Mouse (Mus musculus): Measurements from ENCODE around the gene Fam120c.
"Not testable (repeated sequence)": the region's sequence is repeated elsewhere in the genome, so short reads cannot be mapped to it uniquely, and the experiment has no call there.

Fam120c gene

DNA sequence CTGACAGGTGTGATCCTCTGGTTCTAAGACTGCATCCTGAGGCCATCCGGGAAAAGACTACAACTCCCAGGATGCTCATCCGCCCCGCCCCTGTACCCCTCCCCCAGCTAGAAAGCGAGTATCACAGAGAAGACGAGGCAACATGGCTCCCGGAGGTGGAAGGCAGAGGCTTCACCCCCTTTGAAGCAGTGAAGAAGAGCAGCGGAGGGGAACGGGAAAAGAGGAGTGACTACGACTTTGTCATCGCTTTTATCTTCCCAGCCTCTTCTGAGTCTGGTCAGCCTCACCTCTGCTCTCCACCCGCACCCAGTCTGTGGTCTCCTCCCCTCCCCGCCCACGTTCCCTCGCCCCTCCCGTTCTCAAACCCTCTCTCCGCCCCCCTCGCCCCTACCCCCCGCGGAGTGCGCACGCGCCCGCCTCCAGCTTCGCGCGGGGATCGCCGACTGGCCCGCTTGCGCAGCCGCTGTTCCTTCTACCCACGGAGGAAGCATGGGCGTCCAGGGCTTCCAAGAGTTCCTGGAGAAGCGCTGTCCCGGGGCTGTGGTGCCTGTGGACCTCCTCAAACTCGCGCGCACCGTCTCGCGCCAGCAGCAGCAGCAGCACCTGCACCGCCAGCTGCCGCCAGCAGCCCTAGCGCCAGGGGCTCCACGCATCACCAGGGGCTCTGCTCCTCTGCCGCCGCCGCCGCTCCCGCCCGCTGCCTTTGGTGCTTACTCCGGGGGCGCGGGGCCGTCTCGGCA, at the start of gene Fam120c:
Fam120c (plus strand) TSS at position 415 of the 740 bp plus-strand sequence.
- DNase-seq (ENCODE audit: low read depth, low spot score) = peak; percentile 66

DNA sequence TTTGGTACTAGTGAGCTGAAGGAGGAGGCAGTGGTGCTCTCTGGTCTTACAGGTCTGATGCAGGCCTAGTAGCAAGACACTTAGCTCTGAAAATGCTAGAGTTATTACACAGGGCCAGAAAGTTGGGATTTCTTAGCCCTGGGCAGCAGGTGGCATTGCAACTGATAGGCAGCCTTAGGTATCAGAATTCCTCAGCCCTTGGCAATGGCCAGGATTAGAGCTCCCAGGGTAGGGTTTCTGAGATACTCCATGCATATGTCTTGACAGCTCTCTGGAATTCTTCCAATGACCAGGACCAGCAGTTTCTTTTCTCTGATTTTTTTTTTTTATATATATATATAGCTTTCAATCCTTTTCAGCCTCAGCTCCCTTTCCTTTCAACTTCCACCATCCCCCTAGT, 45.6 kb upstream of the Fam120c start:
- no peak for DNase-seq (ENCODE audit: low read depth, low spot score)

DNA sequence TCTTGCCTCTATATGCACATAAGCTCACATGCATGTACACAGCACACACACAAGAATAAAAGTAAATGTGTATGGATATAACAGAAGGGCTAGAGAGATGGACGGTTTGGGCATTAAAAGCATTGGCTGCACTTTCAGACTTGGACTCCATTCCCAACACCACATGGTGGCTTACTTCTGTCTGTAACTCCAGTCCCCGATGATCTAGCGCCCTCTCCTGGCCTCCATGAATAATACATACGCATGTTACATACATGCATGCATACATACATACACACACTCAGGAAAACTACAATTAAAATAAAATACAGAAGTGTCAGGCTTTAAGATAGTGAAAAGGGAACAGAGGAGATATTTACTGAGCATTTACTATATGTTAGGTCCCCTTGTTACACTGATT, 30.2 kb upstream of the Fam120c start:
- DNase-seq (ENCODE audit: low read depth, low spot score) = no peak

DNA sequence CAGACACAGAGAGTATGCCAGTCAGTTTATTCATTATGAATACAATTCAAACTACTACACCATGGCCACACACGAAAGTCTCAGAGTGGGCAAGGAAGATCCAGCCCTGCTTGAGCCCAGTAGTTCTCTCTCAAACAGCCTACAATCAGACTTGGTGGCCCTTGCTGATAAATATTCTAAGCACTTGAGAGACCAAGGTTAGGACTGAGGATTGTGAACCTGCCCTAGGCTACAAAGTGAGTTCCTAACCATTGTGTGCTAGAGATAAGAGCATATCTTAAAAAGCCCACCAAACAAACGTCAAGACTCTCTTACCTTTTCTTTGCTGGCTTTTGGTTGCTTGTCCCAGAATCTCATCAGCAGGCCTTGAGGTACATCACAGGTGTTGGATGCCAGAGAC, 10.4 kb upstream of the Fam120c start:
- no peak for DNase-seq (ENCODE audit: low read depth, low spot score)

DNA sequence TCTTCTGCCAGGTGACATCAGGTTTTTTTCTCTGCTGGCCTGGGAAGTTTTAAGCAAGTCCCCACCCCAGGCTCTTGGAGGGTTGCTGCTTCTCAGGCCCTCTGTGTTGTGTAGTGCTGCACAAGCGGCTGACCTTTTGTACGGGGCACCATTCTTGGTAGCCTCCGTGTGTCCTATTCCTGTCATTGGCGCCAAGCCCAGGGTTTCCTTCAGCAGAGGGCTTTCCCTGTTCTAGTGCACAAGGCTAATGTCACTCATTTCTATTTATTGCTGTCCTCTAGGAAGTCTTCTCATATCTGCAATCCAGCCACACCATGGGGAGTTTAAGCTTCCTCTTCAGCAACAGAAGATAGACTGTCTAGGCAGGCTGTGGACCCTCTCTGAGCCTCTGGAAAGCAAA, 6.2 kb upstream of the Fam120c start:
- DNase-seq (ENCODE audit: low read depth, low spot score) = no peak

DNA sequence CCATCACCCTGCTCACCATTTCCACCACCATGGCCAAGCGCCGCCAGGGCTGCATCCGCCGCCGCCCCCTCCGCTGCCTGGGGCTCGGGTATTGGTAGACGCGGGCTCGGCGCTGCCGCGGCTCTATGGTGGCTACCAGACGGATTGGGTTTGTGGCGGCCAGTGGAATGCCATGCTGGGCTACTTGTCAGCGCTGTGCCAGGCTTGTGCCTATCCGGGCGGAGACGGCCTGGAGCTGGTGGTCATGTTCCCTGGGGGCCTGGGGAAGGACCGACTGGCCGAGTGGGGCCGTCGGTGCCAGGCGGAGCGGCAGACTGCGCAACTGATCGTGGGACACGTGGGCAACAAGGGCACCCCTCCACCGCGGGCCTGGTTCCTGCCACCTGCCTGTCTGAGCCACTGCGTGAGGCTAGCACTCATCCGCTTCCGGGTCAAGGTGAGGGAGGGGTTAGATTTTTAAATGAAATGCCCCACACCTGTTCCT, 568 bp downstream of the Fam120c start:
- peak; percentile 3 for DNase-seq (ENCODE audit: low read depth, low spot score)

DNA sequence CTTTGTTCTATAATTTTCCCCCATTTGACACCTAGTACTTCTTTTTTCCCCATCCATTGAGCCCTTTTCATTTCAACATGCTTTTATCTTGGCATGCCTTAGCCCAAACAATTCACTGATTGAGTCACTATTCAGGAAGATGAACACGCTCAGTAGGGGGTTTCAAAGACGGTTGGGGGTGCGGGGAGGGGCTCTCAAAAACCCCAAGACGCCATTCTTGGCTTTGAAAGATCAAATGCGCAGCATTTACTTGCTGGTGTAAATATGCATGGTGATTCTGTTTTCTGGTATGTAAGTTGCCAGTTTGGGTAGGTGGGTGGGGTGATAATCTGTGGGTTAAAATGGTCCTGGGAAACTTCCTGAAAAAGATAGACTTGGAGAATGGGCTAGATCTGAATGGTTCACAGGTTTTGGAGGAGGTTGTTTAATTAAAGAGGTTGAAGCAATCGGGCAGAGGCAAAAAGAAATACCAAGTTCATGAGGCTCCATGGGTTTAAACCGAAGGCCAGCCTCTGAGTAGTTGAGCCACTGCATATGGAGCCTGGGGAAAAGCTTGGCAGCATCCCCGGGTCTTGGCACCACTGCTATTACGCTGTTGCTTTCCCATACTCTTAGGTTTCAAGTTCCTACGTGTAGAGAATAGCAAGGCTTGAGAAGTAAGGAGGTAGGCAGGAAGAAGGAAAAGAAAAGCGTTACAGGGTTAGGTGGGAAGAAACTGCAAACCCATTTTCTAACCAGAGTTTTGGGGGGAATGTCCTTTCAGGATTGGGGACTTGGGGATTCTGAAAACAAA, 1.6 kb downstream of the Fam120c start:
- no peak for DNase-seq (ENCODE audit: low read depth, low spot score)

DNA sequence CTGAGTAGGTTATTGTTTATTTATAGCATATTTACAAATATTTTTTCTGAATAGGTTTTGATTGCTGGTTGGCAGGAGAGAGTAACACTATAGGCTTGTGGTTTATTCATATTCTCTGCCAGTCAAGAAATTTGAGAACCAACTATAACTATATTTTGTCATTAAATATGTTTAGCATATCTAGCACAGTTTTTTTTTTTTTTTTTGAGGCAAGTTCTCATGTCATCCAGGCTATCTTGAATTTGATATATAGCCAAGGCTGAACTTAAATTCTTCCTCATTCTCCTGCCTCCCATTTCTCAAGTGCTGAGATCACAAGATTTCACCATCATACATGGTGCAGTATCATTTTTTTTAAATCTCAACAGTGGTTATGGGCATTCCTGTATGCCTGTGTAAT, 3.3 kb downstream of the Fam120c start:
- no peak for DNase-seq (ENCODE audit: low read depth, low spot score)

DNA sequence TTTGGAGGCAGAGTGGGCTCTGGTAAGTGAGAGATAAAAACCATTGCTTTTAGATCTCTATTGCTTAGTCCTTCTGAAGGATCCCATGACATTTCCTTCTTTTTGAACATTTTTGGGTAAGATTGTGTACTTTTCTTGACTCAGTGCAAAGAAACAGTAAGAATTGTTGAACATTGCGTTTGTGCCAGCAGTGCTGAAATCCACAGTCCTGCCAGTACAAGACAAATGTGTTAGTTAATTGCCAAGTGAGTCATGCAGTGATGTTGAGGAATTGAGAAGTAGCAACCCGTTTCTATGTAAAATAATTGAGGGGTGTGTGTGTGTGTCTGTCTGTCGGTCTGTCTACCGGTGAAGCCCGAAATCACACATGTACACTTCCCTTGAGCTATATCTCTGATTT, 5.3 kb downstream of the Fam120c start:
- no peak for DNase-seq (ENCODE audit: low read depth, low spot score)

DNA sequence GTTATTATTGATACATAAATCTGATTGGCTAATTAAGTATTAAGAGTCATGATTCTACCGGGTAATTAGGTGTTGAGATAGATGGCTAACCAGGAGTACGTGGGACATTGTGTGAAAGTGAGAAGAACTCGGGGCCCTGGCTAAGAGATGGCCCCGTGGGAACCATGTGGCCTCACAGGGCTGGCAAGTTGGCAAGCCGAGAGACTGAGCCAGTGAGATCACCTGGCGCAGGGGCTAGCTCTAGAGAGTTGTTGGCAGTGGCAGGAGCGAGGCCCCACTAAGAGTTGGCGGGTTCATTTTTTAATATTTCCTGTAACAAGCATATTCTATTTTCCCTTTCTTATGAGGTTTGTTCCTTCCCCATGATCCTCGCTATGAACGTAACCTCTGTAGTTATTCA, 74.8 kb downstream of the Fam120c start:
- no peak for DNase-seq (ENCODE audit: low read depth, low spot score)

DNA sequence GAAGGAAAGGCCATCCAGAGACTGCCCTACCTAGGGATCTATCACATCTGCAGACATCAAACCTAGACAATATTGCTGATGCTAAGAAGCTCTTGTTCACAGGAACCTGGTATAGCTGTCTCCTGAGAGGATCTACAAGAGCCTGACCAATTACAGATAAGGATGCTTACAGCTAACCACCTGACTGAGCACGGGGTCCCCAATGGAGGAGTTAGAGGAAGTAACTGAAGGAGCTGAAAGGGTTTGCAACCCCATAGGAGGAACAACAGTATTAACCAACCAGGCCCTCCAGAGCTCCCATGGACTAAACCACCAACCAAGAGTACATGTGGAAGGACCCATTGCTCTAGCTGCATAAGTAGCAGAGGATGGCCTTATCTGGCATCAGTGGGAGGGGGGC, 76.8 kb downstream of the Fam120c start:
- DNase-seq (ENCODE audit: low read depth, low spot score) = no peak

DNA sequence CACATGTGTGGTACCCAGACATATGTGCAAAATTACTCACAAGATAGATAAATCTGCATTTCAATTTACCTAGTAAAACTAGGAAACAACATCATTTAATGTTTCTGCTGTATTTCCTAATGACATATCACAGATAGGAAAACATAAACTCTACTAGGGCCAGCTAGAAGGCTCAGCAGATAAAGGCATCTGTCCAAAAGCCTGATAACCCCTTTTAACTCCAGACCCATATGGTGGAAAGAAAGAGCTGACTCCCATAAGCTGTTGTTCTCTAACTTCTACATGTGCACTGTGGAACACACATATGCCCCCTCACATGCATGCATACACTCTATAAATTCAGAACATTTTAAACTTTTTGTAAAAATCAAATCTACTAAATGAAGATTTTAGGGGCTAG, 99.7 kb downstream of the Fam120c start:
- DNase-seq (ENCODE audit: low read depth, low spot score) = no peak

DNA sequence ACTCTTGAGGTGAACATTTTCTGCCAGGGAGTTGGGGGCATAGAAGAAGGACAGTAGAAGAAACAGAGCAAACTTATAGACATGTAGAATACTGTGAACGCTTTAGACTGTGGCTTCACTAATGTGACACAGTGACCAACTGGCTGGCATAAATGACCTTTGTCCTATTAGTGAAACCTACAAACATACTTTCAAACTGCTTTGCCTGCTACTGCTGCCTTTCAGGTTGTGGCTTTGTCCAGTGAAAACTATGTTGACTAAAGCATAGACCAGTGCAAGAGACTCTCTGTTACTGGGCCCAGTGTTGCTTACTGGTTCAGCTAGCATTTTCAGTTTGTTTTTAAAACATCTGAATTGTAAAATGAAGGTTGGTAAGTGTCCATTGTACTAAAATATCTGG, 100.2 kb downstream of the Fam120c start:
- DNase-seq (ENCODE audit: low read depth, low spot score) = no peak

DNA sequence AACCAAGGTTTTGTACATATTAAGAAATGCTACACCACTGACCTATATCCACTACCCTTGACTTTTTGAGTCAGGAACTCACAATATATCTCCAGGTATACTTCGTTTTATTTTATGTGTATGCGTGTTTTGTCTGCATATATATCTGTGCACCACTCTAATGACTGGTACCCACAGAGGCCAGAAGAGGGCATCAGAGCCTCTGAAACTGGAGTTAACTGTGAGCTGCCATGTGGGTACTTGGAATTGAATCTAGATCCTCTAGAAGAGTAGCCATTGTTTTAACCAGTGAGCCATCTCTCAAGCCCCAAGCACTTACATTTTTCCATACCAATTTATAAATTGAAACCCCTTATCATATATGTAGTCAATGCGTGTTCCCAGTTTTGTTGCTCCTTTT, 144.2 kb downstream of the Fam120c start:
- DNase-seq (ENCODE audit: low read depth, low spot score) = no peak

DNA sequence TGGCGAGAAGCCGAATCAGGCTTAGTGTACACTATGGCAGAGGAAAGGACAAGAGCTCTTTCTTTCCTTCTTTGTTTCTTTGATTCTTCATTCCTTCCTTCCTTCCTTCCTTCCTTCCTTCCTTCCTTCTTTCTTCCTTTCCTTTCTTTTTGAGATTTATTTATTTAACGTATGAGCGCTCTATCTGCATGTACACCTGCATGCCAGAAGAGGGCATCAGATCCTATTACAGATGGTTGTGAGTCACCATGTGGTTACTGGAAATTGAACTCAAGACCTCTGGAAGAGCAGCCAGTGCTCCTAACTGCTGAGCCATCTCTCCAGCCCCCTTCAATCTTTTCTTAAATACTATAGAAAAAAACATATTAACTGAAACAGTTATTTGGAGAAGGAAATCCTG, 149.3 kb downstream of the Fam120c start:
- DNase-seq (ENCODE audit: low read depth, low spot score) = not testable (repeated sequence)

DNA sequence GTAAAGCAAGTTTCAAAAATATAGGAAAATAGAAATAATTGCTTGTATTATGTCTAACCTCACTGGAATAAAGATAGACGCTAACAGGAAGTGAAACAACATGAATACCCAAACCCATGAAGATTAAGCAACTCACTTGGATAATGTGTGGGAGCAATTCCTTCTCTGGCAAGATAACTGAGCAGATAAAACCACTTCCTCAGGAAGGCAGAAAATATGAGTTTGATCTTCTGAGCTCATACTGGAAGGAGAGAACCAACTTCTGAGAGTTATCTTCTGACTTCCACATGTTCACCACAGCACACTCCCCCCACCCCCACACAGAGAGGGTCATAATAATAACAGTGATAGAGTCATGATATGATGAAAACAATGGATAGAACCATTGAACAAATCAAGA, 152.6 kb downstream of the Fam120c start:
- DNase-seq (ENCODE audit: low read depth, low spot score) = no peak

DNA sequence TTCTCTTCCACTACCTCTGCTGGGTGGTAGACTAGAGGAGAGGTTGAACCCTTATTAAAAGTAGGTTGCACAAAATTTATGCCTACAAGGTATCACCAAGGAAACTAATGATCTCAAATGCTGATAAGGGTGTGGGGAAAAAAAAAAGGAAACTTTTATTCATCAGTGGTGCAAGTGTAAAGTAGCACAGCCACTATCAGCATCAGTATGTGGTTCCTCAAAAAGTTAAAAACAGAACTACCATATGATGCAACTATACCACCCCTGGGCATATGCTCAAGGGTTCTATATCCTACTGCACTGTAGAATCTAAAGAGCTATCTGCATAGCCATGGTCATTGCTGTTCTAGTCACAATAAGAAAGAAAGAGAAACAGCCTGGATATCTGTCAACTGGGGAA, 164.6 kb downstream of the Fam120c start:
- DNase-seq (ENCODE audit: low read depth, low spot score) = no peak

DNA sequence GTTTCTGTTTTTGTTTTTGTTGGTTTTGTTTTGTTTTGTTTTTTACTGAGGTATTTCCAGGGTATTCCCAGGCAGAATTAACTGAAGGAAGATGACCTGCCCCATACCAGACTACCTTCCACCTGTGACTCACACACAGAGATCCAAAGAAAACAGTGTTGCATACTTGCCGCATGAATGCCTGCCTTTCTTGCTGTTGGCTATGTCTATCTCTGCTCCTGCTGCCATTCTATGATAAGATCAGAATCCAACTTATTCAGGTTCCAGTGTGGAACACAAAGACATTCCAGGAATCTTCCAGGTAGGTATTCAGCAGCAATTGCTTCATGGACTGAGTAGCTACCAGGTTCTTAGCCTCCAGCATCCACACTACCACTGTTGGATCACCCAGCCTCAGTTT, 165.9 kb downstream of the Fam120c start:
- no peak for DNase-seq (ENCODE audit: low read depth, low spot score)

DNA sequence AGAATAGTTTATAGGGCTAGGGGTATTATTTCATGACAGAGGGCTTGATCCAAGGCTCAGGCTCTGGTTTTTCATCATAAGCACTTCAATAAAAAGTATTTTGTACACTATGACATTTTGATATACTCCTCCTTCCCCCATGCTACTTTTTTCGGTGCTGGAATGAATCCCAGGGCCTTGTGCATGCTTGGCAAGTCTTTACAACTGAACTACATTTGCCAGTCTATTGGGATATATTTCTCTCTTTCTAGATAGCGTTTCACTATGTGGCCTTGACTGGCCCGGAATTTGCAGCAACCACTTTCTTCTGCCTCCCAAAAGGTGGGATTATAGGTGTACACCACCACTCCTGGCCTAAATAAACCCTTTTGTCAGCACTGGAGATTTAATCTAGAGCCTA, 169.1 kb downstream of the Fam120c start:
- DNase-seq (ENCODE audit: low read depth, low spot score) = no peak

DNA sequence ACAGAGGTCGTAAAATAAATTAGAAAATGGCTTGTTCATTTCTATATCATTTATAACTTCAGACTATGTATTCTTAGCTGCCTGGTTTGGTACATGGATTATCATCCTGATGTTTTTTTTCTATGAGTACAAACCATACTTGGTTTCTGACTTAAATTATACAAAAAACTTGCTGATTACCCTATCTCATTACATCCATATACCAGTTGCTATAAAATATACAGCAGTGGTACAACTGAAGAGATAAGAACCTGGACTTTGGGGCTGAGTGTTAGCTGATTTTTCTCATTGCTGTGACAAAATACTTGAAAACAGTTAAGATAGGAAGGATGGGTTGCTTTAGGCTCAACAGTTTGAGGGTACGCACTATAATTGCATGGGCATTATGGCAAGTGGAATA, 169.7 kb downstream of the Fam120c start:
- no peak for DNase-seq (ENCODE audit: low read depth, low spot score)

DNA sequence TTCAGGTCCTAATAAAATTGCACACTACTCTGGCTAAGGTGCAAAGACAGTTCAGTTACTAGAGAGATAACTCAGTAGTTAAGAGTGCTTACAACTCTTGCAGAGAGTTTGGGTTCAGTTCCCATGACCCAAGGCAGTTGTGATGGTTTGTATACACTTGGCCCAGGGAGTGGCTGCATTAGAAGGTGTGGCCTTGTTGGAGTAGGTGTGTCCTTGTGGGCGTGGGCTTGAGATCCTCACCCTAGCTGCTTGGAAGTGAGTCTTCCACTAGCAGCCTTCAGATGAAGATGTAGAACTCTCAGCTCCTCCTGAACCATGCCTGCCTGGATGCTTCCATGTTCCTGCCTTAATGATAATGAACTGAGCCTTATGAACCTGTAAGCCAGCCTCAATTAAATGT, 174.2 kb downstream of the Fam120c start:
- DNase-seq (ENCODE audit: low read depth, low spot score) = no peak

DNA sequence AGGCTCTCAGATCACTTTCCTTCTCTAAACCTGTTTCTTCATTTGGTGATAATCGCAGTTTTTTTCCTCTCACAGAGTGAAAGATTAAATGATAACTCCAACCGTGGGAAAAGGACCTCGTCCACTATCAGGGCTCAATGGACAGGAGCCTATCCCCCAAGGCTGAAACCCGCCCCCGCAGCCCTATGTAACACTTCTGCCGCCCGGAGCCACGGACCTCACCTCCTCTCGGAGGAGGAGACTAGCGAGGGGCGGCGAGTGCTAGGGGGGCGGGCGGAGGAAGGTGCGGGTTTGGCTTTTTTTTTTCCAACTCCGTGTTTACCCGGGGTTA, 176.1 kb downstream of the Fam120c start:
- DNase-seq (ENCODE audit: low read depth, low spot score) = no peak

Measured in forelimb bud, embryonic 11.5 days (tissue).